Comparison of ENCODE assay signal across 8 mouse cellular contexts in genomic region chr8:120293421-120294357, GRCm38 (mm10).
DNase-seq lines count a peak whose midpoint lies in the region; ATAC-seq lines count a peak whose summit lies in the region.

No protein-coding gene starts in this region.

- no peaks in the 10 kb centered on the region for H3K27me3 ChIP-seq in forebrain, embryonic 15.5 days
- no peaks in the 10 kb centered on the region for H3K27me3 ChIP-seq in liver, embryonic 16.5 days (ENCODE audit: control insufficient read depth, insufficient read depth, low read depth, low read length)

- H3K4me1 ChIP-seq in forebrain, embryonic 15.5 days, result peaks cover 86% of the 10 kb centered on the region
- H3K4me1 ChIP-seq in liver, embryonic 16.5 days (ENCODE audit: control insufficient read depth, low read depth, low read length), result peaks cover 71% of the 10 kb centered on the region

- 0 out of 2 replicates have a peak, but pooled peaks have one; percentile 7 for ATAC-seq in forebrain, embryonic 15.5 days (replicated peaks)
- ATAC-seq in liver, embryonic 16.5 days (ENCODE audit: low read depth), result peak; percentile 87

- no peak overlapping the region for H3K4me2 ChIP-seq in forebrain, embryonic 15.5 days (replicated peaks)
- H3K4me2 ChIP-seq in liver, embryonic 16.5 days (ENCODE audit: low read depth, low read length), result peak overlapping the region; percentile 67

- H3K36me3 ChIP-seq in forebrain, embryonic 15.5 days, result no peaks in the 10 kb centered on the region
- no peaks in the 10 kb centered on the region for H3K36me3 ChIP-seq in liver, embryonic 16.5 days (ENCODE audit: control insufficient read depth, insufficient read depth)

- H3K9me3 ChIP-seq in forebrain, embryonic 15.5 days, result no peaks in the 10 kb centered on the region
- no peaks in the 10 kb centered on the region for H3K9me3 ChIP-seq in liver, embryonic 16.5 days (replicated peaks; ENCODE audit: control insufficient read depth, low read length)

- H3K27ac ChIP-seq in forebrain, embryonic 15.5 days (replicated peaks), result peak overlapping the region; percentile 58
- peak overlapping the region; percentile 93 for H3K27ac ChIP-seq in liver, embryonic 16.5 days (ENCODE audit: low read length)

- DNase-seq in spleen, adult 12 weeks (ENCODE audit: low spot score), result peak; percentile 67
- no peak for DNase-seq in spleen, adult 18-20 months
- DNase-seq in spleen, postnatal 36 days (ENCODE audit: low spot score in 2 of 2), result peak; percentile 68 to 80
- no peak for DNase-seq in adrenal gland, adult 18-20 months (ENCODE audit: low spot score in 2 of 2)
- DNase-seq in urinary bladder, postnatal 25 days (ENCODE audit: low spot score), result no peak
- DNase-seq in lung, postnatal 4 days, result no peak

- H3K4me3 ChIP-seq in forebrain, embryonic 15.5 days, result no peak overlapping the region
- H3K4me3 ChIP-seq in liver, embryonic 16.5 days (ENCODE audit: low read depth, low read length), result peak overlapping the region; percentile 69

- WGBS in forebrain, embryonic 15.5 days, result 16% methylated on average over 18 of the region's 18 CpGs
- WGBS in liver, embryonic 16.5 days (ENCODE audit: insufficient replicate concordance), result 11% methylated on average over 18 of the region's 18 CpGs

- peak overlapping the region; percentile 27; the same call in 1 of the 2 replicates for H3K9ac ChIP-seq in forebrain, embryonic 15.5 days (replicated peaks)
- peak overlapping the region; percentile 74 for H3K9ac ChIP-seq in liver, embryonic 16.5 days (ENCODE audit: low read depth, low read length)

Comparison
In these comparisons a context has a peak if more than half of its experiments do, and no peak if none do; other contexts are left out.
1. DNase-seq: peak in spleen, adult 12 weeks (single experiment) and spleen, postnatal 36 days (2 of 2); none in spleen, adult 18-20 months (0 of 2), adrenal gland, adult 18-20 months (0 of 2), urinary bladder, postnatal 25 days (single experiment) and lung, postnatal 4 days (0 of 2).